ENCODE assay signal across 8 mouse cellular contexts in genomic region chr19:6949951-6950350, GRCm38 (mm10). TPM values are rescaled to one million over a fixed set of nuclear protein-coding genes. Genes with fewer than 3 reads are reported as not detected.
DNase-seq lines count a peak whose midpoint lies in the region; ATAC-seq and TF ChIP-seq lines count a peak whose summit lies in the region.

No protein-coding gene starts in this region.

- 50% methylated on average over 5 of the region's 5 CpGs for WGBS in kidney, postnatal 0 days
- 41% methylated on average over 5 of the region's 5 CpGs for WGBS in intestine, postnatal 0 days
- WGBS in neural tube, embryonic 12.5 days, result 52% methylated on average over 5 of the region's 5 CpGs

- peaks cover 20% of the 10 kb centered on the region; the same call in 1 of the 2 replicates for H3K36me3 ChIP-seq in kidney, postnatal 0 days (ENCODE audit: insufficient read depth, low read length)
- H3K36me3 ChIP-seq in intestine, postnatal 0 days (ENCODE audit: control insufficient read depth, insufficient read depth), result peaks cover 22% of the 10 kb centered on the region
- H3K36me3 ChIP-seq in neural tube, embryonic 12.5 days, result peaks cover 12% of the 10 kb centered on the region; the same call in 1 of the 2 replicates

- H3K27me3 ChIP-seq in kidney, postnatal 0 days (ENCODE audit: insufficient read depth, low read length), result no peaks in the 10 kb centered on the region
- no peaks in the 10 kb centered on the region for H3K27me3 ChIP-seq in intestine, postnatal 0 days (replicated peaks; ENCODE audit: control insufficient read depth, insufficient read depth, low read length)
- H3K27me3 ChIP-seq in neural tube, embryonic 12.5 days (replicated peaks), result no peaks in the 10 kb centered on the region

- peak overlapping the region; percentile 67 for H3K4me2 ChIP-seq in kidney, postnatal 0 days (ENCODE audit: low read length)
- peak overlapping the region; percentile 77 for H3K4me2 ChIP-seq in intestine, postnatal 0 days (replicated peaks; ENCODE audit: low read depth)
- H3K4me2 ChIP-seq in neural tube, embryonic 12.5 days (replicated peaks), result peak overlapping the region; percentile 97

- peak overlapping the region; percentile 58; the same call in 1 of the 2 replicates for H3K4me3 ChIP-seq in kidney, postnatal 0 days (replicated peaks; ENCODE audit: low read depth, low read length)
- peak overlapping the region; percentile 71; the same call in 1 of the 2 replicates for H3K4me3 ChIP-seq in embryonic fibroblast, embryonic 13.5 days (ENCODE audit: insufficient read depth, low read length)
- H3K4me3 ChIP-seq in intestine, postnatal 0 days (ENCODE audit: low read depth, low read length), result no peak overlapping the region; the same call in 1 of the 2 replicates
- peak overlapping the region; percentile 49 for H3K4me3 ChIP-seq in neural tube, embryonic 12.5 days

- no peak for TF ChIP-seq POLR2A in embryonic fibroblast, embryonic 13.5 days (IDR thresholded peaks at IDR 0.05; ENCODE audit: low read depth, low read length)

- H3K4me1 ChIP-seq in kidney, postnatal 0 days (replicated peaks; ENCODE audit: insufficient read depth, low read length), result peaks cover 8% of the 10 kb centered on the region; the same call in 1 of the 2 replicates
- peaks cover 7% of the 10 kb centered on the region for H3K4me1 ChIP-seq in embryonic fibroblast, embryonic 13.5 days (ENCODE audit: control insufficient read depth, insufficient read depth, low read length)
- peaks cover 6% of the 10 kb centered on the region; the same call in 1 of the 2 replicates for H3K4me1 ChIP-seq in intestine, postnatal 0 days (replicated peaks; ENCODE audit: control insufficient read depth, insufficient read depth, low read length)
- H3K4me1 ChIP-seq in neural tube, embryonic 12.5 days, result peaks cover 26% of the 10 kb centered on the region

- no peaks in the 10 kb centered on the region for H3K9me3 ChIP-seq in kidney, postnatal 0 days (replicated peaks; ENCODE audit: low read length)
- H3K9me3 ChIP-seq in intestine, postnatal 0 days (ENCODE audit: control insufficient read depth), result no peaks in the 10 kb centered on the region
- H3K9me3 ChIP-seq in neural tube, embryonic 12.5 days, result no peaks in the 10 kb centered on the region

- no peak for TF ChIP-seq CTCF in kidney, postnatal 0 days (IDR thresholded peaks at IDR 0.05; ENCODE audit: low read depth)
- no peak for TF ChIP-seq CTCF in embryonic fibroblast, embryonic 13.5 days (IDR thresholded peaks at IDR 0.05; ENCODE audit: borderline replicate concordance, insufficient read depth, low read length)
- TF ChIP-seq CTCF in intestine, postnatal 0 days (IDR thresholded peaks at IDR 0.05; ENCODE audit: low read depth), result no peak

- H3K9ac ChIP-seq in kidney, postnatal 0 days (ENCODE audit: low read depth, low read length), result peak overlapping the region; percentile 67; the same call in 1 of the 2 replicates
- H3K9ac ChIP-seq in intestine, postnatal 0 days (ENCODE audit: low read depth, low read length), result 0 out of 2 replicates have a peak overlapping the region, but pooled peaks have one; percentile 63
- peak overlapping the region; percentile 67; the same call in 1 of the 2 replicates for H3K9ac ChIP-seq in neural tube, embryonic 12.5 days

- no peak for DNase-seq in kidney, postnatal 0 days (ENCODE audit: low spot score)
- no peak for DNase-seq in kidney, postnatal 10 days
- no peak for DNase-seq in spleen, adult 12 weeks (ENCODE audit: low spot score)
- no peak for DNase-seq in retina, embryonic 14.5 days (ENCODE audit: low spot score)
- DNase-seq in right cerebral cortex, adult 18-20 months, result no peak

- peak overlapping the region; percentile 96 for H3K27ac ChIP-seq in kidney, postnatal 0 days
- H3K27ac ChIP-seq in embryonic fibroblast, embryonic 13.5 days (ENCODE audit: insufficient read depth, low read length), result no peak overlapping the region
- H3K27ac ChIP-seq in intestine, postnatal 0 days (ENCODE audit: low read depth, low read length), result 0 out of 2 replicates have a peak overlapping the region, but pooled peaks have one; percentile 11
- no peak overlapping the region for H3K27ac ChIP-seq in neural tube, embryonic 12.5 days

- no peak for ATAC-seq in kidney, postnatal 0 days (replicated peaks; ENCODE audit: low FRiP score, low read depth)
- ATAC-seq in intestine, postnatal 0 days, result no peak
- ATAC-seq in neural tube, embryonic 12.5 days (ENCODE audit: low FRiP score, low read depth), result no peak

RNA-seq across cellular contexts. Expression of gene Gpr137, which starts 7.7 kb away (rescaled TPM):
- polyA plus RNA-seq in kidney, postnatal 0 days (2015; fragmentation: Nextera tagmentation; extraction: Ambion mirVana), result 32.6 and 33.1 TPM in 2 replicates
- 26.5 and 26.7 TPM in 2 replicates for polyA plus RNA-seq in embryonic fibroblast, embryonic 13.5 days (2011; ENCODE audit: insufficient read length, low read depth, missing spikeins)
- polyA plus RNA-seq in intestine, postnatal 0 days (2015; fragmentation: Nextera tagmentation; extraction: Ambion mirVana), result 20.0 and 20.9 TPM in 2 replicates
- 43.9 and 45.6 TPM in 2 replicates for polyA plus RNA-seq in neural tube, embryonic 12.5 days (2016; fragmentation: Nextera tagmentation; extraction: Ambion mirVana)

RNA-seq across cellular contexts. Expression of gene Bad, which starts 8.3 kb away (rescaled TPM):
- 75.8 and 76.5 TPM in 2 replicates for polyA plus RNA-seq in kidney, postnatal 0 days (2015; fragmentation: Nextera tagmentation; extraction: Ambion mirVana)
- polyA plus RNA-seq in embryonic fibroblast, embryonic 13.5 days (2011; ENCODE audit: insufficient read length, low read depth, missing spikeins), result 31.0 and 40.3 TPM in 2 replicates
- polyA plus RNA-seq in intestine, postnatal 0 days (2015; fragmentation: Nextera tagmentation; extraction: Ambion mirVana), result 66.2 and 70.1 TPM in 2 replicates
- polyA plus RNA-seq in neural tube, embryonic 12.5 days (2016; fragmentation: Nextera tagmentation; extraction: Ambion mirVana), result 71.9 and 73.8 TPM in 2 replicates

RNA-seq across cellular contexts. Expression of gene Kcnk4, which starts 15.6 kb away (rescaled TPM):
- polyA plus RNA-seq in kidney, postnatal 0 days (2015; fragmentation: Nextera tagmentation; extraction: Ambion mirVana), result 0.46 and 0.69 TPM in 2 replicates
- not detected in 2 replicates for polyA plus RNA-seq in embryonic fibroblast, embryonic 13.5 days (2011; ENCODE audit: insufficient read length, low read depth, missing spikeins)
- polyA plus RNA-seq in intestine, postnatal 0 days (2015; fragmentation: Nextera tagmentation; extraction: Ambion mirVana), result 0.21 and 0.38 TPM in 2 replicates
- polyA plus RNA-seq in neural tube, embryonic 12.5 days (2016; fragmentation: Nextera tagmentation; extraction: Ambion mirVana), result 0.50 and 1.1 TPM in 2 replicates

RNA-seq across cellular contexts. Expression of gene Catsperz, which starts 24.8 kb away (rescaled TPM):
- 3.9 and 4.0 TPM in 2 replicates for polyA plus RNA-seq in kidney, postnatal 0 days (2015; fragmentation: Nextera tagmentation; extraction: Ambion mirVana)
- 0.57 TPM in 1 of 2 replicates, not detected in the other for polyA plus RNA-seq in embryonic fibroblast, embryonic 13.5 days (2011; ENCODE audit: insufficient read length, low read depth, missing spikeins)
- polyA plus RNA-seq in intestine, postnatal 0 days (2015; fragmentation: Nextera tagmentation; extraction: Ambion mirVana), result 0.65 and 0.76 TPM in 2 replicates
- 0.91 and 2.0 TPM in 2 replicates for polyA plus RNA-seq in neural tube, embryonic 12.5 days (2016; fragmentation: Nextera tagmentation; extraction: Ambion mirVana)

RNA-seq across cellular contexts. Expression of gene Ppp1r14b, which starts 24.8 kb away (rescaled TPM):
- 144 and 174 TPM in 2 replicates for polyA plus RNA-seq in kidney, postnatal 0 days (2015; fragmentation: Nextera tagmentation; extraction: Ambion mirVana)
- 161 and 202 TPM in 2 replicates for polyA plus RNA-seq in embryonic fibroblast, embryonic 13.5 days (2011; ENCODE audit: insufficient read length, low read depth, missing spikeins)
- 102 and 105 TPM in 2 replicates for polyA plus RNA-seq in intestine, postnatal 0 days (2015; fragmentation: Nextera tagmentation; extraction: Ambion mirVana)
- polyA plus RNA-seq in neural tube, embryonic 12.5 days (2016; fragmentation: Nextera tagmentation; extraction: Ambion mirVana), result 324 and 325 TPM in 2 replicates

Comparison
In these comparisons a context has a peak if more than half of its experiments do, and no peak if none do; other contexts are left out.
1. H3K27ac ChIP-seq: peak in kidney, postnatal 0 days (single experiment) and intestine, postnatal 0 days (single experiment); none in embryonic fibroblast, embryonic 13.5 days (single experiment) and neural tube, embryonic 12.5 days (single experiment).
2. Peak in every context shown above with its lines, with median percentiles within 50 percentile points of each other: H3K4me2 ChIP-seq and H3K9ac ChIP-seq.